Mouse (Mus musculus): Measurements from ENCODE around the gene Ager. TPM values are rescaled to one million over a fixed set of nuclear protein-coding genes. Genes with fewer than 3 reads are reported as not detected.

Gene Ager
- polyA plus RNA-seq, 1 experiment: 2.5 TPM

DNA sequence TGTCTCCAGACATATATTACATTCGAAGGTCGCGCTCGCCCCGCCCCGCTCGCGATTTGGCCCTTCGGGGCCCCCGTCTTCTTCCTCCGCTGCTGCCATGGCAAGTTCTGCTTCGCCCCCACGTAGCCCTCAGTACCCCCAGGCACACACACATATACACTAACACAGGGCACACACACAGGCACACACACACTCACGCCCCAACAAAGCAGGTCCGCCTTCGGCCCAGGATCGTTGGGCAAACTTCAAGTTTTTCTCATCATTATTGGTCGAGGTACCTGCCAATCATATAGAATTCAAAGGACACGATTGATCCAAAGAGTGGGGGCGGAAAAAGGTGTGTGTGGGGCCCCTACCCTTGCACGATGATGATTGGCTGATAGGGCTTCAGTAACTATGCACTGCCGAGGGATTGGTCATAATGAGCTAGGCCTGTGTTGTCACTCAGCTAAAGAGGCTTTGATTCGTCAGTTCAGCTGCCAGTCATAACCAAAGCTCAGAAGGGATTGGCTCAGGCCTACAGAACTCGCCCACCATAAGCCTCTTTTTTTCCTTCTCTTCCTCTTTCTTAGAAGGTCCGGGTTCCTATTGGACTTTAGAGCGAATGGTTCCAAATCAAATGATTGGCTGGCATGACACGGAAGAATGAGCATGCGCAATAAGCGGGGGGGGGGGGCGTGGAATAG lies 5.9 kb downstream of the Ager start, which contains the start of gene Rnf5:
Rnf5 (minus strand) TSS at position 316 of the 686 bp plus-strand sequence.
- H3K4me3 ChIP-seq (ENCODE audit: low read depth, low read length): peak within 1 kb of the TSS; percentile 99
- H3K9me3 ChIP-seq (replicated peaks; ENCODE audit: control insufficient read depth, insufficient read depth, low read length, poor library complexity, severe bottlenecking): no peaks in the 10 kb centered on the region
- H3K9ac ChIP-seq (ENCODE audit: low read depth, poor library complexity, severe bottlenecking): peak within 1 kb of the TSS; percentile 81
- no peaks in the 10 kb centered on the region for H3K27me3 ChIP-seq (ENCODE audit: control insufficient read depth, insufficient read depth, low read length, poor library complexity, severe bottlenecking)
- TF ChIP-seq CTCF (IDR thresholded peaks at IDR 0.05; ENCODE audit: low read depth, low read length) (no peak), POLR2A (IDR thresholded peaks at IDR 0.05; ENCODE audit: insufficient read depth, low read length) (no peak), EP300 (IDR thresholded peaks at IDR 0.05; ENCODE audit: insufficient read depth, low read depth, low read length) (no peak)
- H3K4me1 ChIP-seq (ENCODE audit: control insufficient read depth, insufficient read depth, low read length): peaks cover 3% of the 10 kb centered on the region
- peak within 1 kb of the TSS; percentile 12 for H3K27ac ChIP-seq (ENCODE audit: insufficient read depth, low read length)
- H3K36me3 ChIP-seq (ENCODE audit: control insufficient read depth, insufficient read depth, low read length, poor library complexity, severe bottlenecking): 0 out of 2 replicates have a peak, but pooled peaks cover 4% of the 10 kb centered on the region

DNA sequence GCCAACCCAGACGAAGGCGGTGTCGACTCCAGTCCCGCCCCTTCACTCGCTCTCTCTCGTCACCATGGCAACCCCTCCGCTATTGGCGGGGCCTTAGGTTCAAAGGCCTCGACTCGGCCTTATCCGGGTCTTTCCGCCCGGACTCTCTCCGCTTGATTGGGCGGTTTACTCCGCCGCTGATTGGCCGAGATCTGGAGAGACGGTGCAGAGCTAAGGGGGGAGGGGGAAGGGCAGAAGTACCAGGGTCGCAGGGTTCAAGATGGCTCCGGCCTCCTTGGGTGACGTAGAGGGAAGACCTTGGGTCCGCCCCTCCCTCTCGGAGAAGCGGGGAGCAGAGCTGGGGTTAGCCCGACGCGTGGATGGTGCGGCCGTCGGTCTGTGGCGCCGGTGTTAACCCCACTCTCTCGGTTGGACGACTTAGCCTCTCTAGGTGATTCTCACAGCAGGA lies 6.4 kb downstream of the Ager start, which contains the start of gene Agpat1:
Agpat1 (plus strand) TSS at position 202 of the 448 bp plus-strand sequence.
- no peaks in the 10 kb centered on the region for H3K9me3 ChIP-seq (replicated peaks; ENCODE audit: control insufficient read depth, insufficient read depth, low read length, poor library complexity, severe bottlenecking)
- 0 out of 2 replicates have a peak, but pooled peaks cover 4% of the 10 kb centered on the region for H3K36me3 ChIP-seq (ENCODE audit: control insufficient read depth, insufficient read depth, low read length, poor library complexity, severe bottlenecking)
- TF ChIP-seq POLR2A (IDR thresholded peaks at IDR 0.05; ENCODE audit: insufficient read depth, low read length): peak; percentile 72
- TF ChIP-seq CTCF (IDR thresholded peaks at IDR 0.05; ENCODE audit: low read depth, low read length): no peak
- peak within 1 kb of the TSS; percentile 12 for H3K27ac ChIP-seq (ENCODE audit: insufficient read depth, low read length)
- H3K9ac ChIP-seq (ENCODE audit: low read depth, poor library complexity, severe bottlenecking): peak within 1 kb of the TSS; percentile 81
- no peaks in the 10 kb centered on the region for H3K27me3 ChIP-seq (ENCODE audit: control insufficient read depth, insufficient read depth, low read length, poor library complexity, severe bottlenecking)
- H3K4me1 ChIP-seq (ENCODE audit: control insufficient read depth, insufficient read depth, low read length): peaks cover 3% of the 10 kb centered on the region
- H3K4me3 ChIP-seq (ENCODE audit: low read depth, low read length): peak within 1 kb of the TSS; percentile 99

DNA sequence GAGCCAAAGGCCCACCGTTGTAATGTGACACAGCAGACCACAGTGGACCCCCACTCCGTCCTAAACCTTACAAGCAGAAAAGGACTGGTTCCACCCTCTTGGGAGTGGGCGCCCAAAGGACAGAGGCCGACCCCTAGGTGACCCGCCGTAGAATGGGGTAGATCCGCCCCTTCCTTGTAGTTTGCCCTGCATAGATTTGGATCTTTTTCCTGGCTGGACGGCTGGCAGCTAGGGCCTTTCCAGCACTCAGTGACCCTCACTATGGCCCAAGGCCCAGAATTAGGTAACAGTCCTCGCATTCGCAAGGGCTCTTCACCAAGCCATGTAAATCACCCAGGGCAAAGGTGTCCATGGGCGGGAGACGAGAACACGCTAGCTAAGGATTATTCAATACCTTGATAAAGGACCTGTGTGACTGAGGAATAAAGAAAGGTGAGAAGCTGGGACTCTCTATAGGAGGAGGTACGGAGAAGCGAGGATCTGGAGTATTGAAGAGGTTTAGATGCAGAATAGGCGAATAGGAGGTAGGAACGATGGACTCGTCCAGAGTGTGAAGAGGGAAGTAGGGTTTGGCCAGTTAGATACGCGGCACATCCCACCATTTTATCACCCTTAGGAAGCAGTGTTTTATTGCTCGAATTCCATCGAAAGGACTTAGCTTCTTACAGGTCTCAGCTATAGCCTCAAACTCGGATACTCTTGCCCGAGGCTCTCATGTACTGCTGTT lies 7.0 kb downstream of the Ager start:
- Histone ChIP-seq H3K4me3 (ENCODE audit: low read depth, low read length) (peak overlapping the region; percentile 97), H3K9ac (ENCODE audit: low read depth, poor library complexity, severe bottlenecking) (peak overlapping the region; percentile 81), H3K36me3 (ENCODE audit: control insufficient read depth, insufficient read depth, low read length, poor library complexity, severe bottlenecking) (0 out of 2 replicates have a peak, but pooled peaks cover 4% of the 10 kb centered on the region), H3K9me3 (replicated peaks; ENCODE audit: control insufficient read depth, insufficient read depth, low read length, poor library complexity, severe bottlenecking) (no peaks in the 10 kb centered on the region), H3K27ac (ENCODE audit: insufficient read depth, low read length) (peak overlapping the region; percentile 12), H3K4me1 (ENCODE audit: control insufficient read depth, insufficient read depth, low read length) (peaks cover 3% of the 10 kb centered on the region), H3K27me3 (ENCODE audit: control insufficient read depth, insufficient read depth, low read length, poor library complexity, severe bottlenecking) (no peaks in the 10 kb centered on the region)
- TF ChIP-seq EP300 (IDR thresholded peaks at IDR 0.05; ENCODE audit: insufficient read depth, low read depth, low read length) (no peak), POLR2A (IDR thresholded peaks at IDR 0.05; ENCODE audit: insufficient read depth, low read length) (peak; percentile 1), CTCF (IDR thresholded peaks at IDR 0.05; ENCODE audit: low read depth, low read length) (no peak)

DNA sequence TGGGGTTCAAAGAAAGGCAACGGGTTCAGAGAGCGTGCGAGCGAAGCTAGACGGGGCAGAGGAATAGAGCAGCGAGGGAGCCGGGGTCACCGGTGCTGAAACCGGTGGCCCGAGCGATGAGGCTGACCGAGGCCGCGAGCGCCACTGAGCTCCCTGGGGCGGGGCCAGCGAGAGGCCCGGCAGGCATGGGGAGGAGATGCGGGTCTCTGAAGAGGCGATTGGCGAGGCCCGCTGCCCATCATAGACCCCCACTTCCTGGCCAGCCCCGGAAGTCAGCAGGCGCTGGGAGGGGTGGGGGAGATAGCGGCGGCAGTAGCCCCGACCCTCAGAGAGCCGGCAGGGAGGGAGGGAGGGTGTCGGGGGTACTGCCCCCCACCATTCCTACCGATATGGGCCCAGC lies 7.9 kb downstream of the Ager start:
- Histone ChIP-seq H3K4me3 (ENCODE audit: low read depth, low read length) (peak overlapping the region; percentile 97), H3K36me3 (ENCODE audit: control insufficient read depth, insufficient read depth, low read length, poor library complexity, severe bottlenecking) (0 out of 2 replicates have a peak, but pooled peaks cover under 1% of the 10 kb centered on the region), H3K4me1 (ENCODE audit: control insufficient read depth, insufficient read depth, low read length) (peaks cover 3% of the 10 kb centered on the region), H3K9me3 (replicated peaks; ENCODE audit: control insufficient read depth, insufficient read depth, low read length, poor library complexity, severe bottlenecking) (no peaks in the 10 kb centered on the region), H3K27me3 (ENCODE audit: control insufficient read depth, insufficient read depth, low read length, poor library complexity, severe bottlenecking) (no peaks in the 10 kb centered on the region), H3K27ac (ENCODE audit: insufficient read depth, low read length) (peak overlapping the region; percentile 12), H3K9ac (ENCODE audit: low read depth, poor library complexity, severe bottlenecking) (peak overlapping the region; percentile 81)
- TF ChIP-seq CTCF (IDR thresholded peaks at IDR 0.05; ENCODE audit: low read depth, low read length) (no peak), POLR2A (IDR thresholded peaks at IDR 0.05; ENCODE audit: insufficient read depth, low read length) (peak; percentile 92)

DNA sequence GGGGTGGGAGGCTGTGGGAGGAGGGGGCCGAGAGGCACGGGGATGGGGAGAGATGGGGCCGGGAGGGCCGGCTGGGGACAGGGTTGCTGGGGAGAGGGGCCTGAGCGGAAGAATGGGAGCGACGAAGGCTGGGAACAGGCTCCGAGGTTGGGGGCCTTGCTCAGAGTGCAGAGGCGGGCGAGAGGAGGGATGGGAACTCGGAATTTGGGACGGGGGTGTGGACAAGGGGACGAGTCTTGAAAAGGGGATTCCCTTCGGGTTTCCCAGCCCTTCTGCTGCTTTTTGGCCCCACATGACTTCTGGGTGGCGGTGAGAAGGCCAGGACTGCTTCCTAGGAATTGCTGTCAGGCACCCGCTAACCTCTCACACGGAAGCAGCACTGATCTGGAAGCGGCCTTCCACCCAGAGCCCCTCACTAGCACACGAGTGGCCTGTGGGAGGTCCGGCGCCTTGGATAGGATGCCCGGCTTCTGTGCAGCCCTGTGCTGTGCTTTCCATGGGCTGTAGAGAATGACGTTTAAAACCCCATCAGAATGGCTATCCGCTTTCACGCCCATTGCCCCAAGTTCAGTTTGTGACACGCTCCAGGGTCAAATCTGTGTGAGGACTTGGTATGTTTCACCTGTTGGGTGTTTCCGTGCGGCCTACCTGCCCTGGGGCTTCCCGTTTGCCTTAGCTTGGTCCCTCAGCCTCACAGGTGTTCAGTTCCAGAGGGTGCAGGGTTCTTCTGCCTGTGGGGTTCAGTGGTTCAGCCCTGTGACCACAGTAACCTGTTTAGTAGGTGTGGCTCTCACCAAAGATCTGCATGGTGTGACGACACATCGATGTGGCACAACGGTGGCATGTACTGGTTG lies 8.8 kb downstream of the Ager start:
- TF ChIP-seq CTCF (IDR thresholded peaks at IDR 0.05; ENCODE audit: low read depth, low read length): no peak
- no peak for TF ChIP-seq EP300 (IDR thresholded peaks at IDR 0.05; ENCODE audit: insufficient read depth, low read depth, low read length)
- TF ChIP-seq POLR2A (IDR thresholded peaks at IDR 0.05; ENCODE audit: insufficient read depth, low read length): no peak
- Histone ChIP-seq H3K27me3 (ENCODE audit: control insufficient read depth, insufficient read depth, low read length, poor library complexity, severe bottlenecking) (no peaks in the 10 kb centered on the region), H3K4me1 (ENCODE audit: control insufficient read depth, insufficient read depth, low read length) (peaks cover 3% of the 10 kb centered on the region), H3K9ac (ENCODE audit: low read depth, poor library complexity, severe bottlenecking) (peak overlapping the region; percentile 81), H3K9me3 (replicated peaks; ENCODE audit: control insufficient read depth, insufficient read depth, low read length, poor library complexity, severe bottlenecking) (no peaks in the 10 kb centered on the region), H3K4me3 (ENCODE audit: low read depth, low read length) (peak overlapping the region; percentile 97), H3K36me3 (ENCODE audit: control insufficient read depth, insufficient read depth, low read length, poor library complexity, severe bottlenecking) (no peaks in the 10 kb centered on the region), H3K27ac (ENCODE audit: insufficient read depth, low read length) (no peak overlapping the region)
